Mouse (Mus musculus) right cerebral cortex, adult 18-20 months (tissue): ENCODE results near the gene Rhebl1.
A peak's percentile ranks its signal among the peaks of the same experiment; 100 is the strongest.

Experiments used
- DNase-seq: peaks from one replicate; pipeline ENCODE4 v3.0.0; 2022; ENCODE audit warnings: mixed read lengths

Rhebl1 gene

DNA sequence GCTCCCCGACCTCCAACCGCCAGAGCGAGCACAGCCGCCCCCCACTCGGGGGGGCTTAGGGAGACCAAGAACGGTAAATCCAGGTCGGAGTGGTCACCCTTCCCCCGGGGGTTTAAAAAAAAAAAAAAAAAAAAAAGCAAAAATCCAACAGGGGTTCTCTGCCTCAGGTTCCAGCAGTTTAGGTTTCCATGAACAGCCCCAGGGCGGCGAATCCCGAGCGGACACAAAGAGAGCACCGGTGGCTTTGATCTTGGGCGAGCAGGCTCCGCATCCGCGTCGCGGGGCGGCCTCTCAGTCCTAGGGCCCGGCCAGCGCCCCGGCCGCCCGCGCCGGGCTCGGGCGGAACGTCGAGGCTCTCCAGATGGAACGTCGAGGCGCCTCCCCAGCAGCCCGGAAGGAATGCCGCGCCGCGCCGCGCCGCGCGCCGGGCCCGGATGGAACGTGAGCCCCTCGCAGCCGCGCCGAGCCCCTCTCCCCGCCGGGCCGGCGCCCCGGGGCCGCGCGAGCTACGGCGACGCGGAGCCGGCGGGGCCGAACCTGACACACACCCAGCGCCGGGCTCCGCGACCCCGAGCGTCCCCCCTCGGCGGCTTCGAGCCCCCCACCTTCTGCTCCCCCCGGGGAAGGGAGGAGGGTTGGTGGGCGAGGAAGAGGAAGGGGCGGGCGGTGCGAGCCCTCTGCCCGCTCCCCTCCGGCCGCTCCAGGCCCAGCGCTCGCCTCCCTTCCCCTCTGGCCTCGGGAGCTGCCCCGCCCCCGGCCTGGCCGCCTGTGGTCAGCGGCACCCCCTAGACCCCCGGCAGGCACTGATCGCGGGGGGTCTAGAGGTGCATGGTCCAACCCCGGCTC is 23.0 kb downstream of the Rhebl1 start, which contains the start of gene Kmt2d:
Gene Kmt2d (minus strand): TSS at position 135 of the 846 bp plus-strand sequence.
- no peak for DNase-seq

DNA sequence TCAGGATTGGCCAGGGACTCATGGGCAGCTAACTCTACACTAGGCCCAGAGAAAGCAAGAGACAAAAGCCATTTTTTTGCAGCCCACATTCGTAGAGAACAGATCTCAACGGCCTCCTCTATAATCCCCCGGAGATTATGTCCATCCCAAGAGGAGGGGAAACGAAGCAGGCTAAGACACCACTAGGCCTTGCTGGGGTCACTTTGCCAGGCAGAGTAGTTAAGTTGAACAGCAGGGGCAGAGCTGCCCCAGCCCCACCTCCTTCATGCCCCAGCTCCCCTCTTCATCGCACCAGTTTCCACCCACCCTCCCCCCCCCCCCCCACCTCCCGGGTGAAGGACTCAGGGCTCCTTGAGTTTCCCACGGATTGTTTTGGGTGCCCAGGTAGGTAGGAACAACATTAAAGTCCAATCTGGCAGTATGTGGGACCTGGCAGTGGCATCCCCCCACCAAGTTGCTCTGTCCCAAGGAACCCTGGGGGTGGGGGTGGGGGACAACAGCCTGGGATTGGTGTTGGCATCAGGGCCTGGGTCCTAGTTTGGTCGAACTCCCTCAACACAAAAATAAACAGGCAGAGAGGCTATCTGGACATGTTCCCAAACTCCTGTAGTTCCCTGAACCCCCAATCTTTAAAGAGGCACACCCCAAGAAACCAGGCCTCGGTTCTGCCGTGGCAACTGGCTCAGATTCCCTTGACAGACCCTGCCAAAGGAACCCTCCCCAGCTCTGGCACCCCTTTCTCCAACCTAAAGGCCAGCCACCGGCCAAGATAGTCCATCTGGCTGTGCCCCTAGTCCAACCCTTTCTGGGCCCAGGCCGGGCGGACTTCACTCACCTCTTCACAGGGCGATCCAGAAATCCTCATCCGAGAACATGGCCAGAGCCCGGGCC is 23.9 kb downstream of the Rhebl1 start:
- DNase-seq: no peak

DNA sequence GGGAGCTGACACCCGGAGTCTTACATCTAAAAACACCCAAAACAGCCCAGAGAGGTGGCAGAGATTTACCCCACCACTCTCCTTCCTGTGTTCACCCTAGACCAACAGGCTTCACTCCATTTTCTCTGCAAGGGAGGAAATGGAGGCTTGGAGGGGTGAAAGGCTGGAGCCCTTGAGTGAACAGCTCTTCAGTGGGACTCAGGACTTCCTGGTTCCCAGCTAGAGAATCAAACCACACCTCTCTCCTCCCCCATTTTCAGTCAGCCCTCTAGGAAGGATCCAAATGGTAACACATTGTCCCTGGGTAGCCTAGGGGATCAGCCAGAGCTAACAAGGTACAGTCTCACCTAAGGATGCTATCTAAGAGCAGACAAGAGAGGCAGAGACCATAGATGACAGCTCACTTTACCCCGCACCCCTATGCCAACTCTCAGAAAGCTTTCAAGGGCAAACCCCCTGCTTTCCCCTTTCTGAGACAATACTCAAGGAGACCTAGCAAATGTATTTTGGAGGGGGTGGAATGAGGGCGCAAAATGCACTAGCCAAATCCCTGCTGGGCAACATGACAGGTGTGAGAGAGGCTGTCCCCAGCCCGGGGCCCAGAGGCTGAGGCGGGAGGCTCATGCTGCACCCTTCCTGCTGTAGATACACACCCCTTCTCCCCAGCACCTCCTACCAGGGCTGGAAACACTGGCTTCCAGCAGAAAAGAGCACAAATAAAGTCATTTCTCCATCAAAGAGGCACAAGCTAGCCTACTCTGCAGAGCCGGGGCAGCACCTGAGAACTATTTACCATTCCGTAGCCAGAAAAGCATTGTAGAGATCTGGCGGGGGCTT is 24.8 kb downstream of the Rhebl1 start:
- DNase-seq: no peak

DNA sequence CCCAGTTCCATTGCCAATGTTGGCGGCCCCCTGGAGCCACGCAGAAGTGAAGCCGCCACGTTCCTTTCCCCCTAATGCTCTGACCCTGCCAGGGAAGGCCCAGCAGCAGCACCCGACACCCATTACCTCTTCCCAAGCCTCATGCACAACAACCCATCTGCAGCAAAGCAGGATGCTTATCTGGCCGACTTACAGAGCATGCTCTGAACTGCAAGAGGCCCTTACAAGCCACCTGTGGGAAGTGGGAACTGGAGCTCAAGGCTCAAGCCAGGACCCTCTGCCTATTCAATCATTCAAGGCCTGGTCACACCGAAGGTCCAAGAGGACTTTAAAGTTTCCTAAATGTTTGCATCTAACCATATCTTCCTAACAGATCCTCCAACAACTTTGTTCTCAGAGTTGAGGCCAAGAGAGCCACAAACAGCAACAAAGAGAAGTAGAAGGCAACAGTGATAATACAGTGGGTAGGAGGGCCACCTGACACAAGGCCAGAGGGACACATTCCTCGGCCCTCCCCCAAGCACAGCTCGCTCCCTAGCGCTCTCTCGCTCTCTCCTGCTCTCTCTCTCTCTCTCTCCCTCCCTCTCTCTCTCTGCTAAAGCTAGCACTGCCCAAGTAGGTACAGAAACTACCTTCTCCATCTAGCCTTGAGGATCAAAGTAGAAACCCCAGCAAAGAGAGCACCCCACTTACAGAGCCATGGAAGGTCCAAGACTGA is 25.8 kb downstream of the Rhebl1 start:
- no peak for DNase-seq

DNA sequence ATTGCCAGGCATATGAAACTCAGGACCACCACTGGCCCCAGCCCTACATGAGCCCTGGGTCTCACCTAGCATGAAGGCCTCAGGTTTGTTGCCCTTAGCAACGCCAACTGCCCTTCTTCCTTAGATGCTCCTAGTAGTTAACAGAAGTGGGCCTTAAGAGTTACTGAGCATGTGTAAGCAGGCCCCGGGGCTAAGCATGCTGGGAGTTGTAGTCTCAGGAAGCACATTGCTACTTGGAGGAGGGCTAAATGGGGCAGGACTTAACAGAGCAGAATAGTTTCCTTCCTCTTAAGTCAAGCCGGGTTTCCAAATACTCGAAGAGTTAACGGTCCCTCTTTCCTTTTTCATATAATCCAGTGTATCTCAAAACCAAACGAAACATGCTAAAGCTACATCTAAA is 27.0 kb downstream of the Rhebl1 start:
- DNase-seq: peak; percentile 74

DNA sequence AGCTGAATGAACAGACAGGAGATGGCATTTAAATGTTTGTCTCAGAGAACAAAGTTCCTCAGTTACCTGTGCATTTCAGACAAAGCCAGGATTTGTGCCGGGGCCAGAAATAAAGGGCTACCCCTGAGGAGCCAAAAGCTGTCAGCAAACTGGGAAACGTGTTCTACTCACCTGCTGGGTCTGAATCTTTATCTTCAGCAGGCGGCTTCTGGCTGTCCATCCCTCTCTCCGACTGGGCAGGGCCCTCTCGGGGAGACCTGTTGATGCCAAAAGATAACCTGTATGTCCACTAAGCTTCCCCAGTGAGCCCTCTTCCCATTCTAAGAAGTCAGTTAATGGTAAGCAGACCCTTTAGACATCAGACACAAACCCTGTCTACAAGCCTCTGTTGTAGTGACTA is 27.8 kb downstream of the Rhebl1 start:
- DNase-seq: no peak

DNA sequence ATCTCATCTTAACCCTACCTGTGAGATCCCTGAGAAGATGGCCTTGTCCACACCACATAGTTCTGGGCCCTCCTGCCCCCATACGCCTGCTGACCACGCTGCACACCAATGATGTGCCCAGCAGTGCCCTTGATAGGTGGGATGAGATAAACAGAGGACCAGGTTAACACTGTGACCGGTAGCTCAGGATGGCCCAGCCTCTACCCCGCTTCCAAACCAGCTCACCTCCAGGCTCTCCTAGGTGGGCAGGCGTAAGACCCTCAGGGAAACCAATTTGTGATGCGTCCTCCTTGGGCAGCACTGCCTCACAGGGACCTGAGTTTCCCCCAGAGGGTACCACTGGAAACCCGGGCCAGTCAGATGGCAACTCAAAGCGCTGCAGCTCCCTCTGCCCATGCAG is 28.6 kb downstream of the Rhebl1 start:
- no peak for DNase-seq

DNA sequence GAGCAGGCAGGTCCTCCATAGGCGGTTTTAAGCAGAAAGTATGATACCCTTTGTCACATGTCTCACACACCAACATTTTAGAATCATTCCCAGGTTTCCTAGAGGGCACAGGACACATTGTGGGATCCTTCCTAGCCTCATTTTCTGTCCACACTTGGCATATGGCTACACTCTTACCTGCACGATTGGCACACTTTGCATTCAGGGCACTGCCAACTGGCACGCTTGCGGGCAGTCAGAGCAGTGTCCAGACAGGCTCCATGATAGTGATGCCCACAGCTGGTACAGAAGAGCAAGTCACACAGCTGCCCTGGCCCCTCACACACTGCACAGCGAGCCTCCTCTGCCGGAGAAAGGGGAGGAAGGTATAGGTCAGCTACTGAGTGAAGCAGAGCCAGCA is 29.4 kb downstream of the Rhebl1 start:
- DNase-seq: no peak

DNA sequence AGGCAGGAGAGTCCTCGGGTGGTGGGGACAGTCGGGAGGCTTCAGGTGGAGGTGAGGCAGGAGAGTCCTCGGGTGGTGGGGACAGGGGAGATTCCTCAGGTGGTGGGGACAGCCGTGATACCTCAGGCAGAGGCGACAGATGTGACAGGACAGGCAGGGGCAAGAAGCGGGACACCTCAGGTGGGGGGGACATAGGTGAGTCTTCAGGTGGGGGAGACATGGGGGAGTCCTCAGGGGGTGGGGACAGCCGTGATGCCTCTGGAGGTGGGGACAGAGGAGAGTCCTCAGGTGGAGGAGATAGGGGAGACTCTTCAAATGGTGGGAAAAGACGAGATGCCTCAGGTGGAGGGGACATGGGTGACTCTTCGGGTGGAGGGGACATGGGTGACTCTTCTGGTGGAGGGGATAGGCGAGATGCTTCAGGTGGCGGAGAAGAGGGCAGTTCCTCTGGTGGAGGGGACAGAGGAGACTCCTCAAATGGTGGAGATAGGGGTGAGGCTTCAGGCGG is 30.8 kb downstream of the Rhebl1 start:
- no peak for DNase-seq

DNA sequence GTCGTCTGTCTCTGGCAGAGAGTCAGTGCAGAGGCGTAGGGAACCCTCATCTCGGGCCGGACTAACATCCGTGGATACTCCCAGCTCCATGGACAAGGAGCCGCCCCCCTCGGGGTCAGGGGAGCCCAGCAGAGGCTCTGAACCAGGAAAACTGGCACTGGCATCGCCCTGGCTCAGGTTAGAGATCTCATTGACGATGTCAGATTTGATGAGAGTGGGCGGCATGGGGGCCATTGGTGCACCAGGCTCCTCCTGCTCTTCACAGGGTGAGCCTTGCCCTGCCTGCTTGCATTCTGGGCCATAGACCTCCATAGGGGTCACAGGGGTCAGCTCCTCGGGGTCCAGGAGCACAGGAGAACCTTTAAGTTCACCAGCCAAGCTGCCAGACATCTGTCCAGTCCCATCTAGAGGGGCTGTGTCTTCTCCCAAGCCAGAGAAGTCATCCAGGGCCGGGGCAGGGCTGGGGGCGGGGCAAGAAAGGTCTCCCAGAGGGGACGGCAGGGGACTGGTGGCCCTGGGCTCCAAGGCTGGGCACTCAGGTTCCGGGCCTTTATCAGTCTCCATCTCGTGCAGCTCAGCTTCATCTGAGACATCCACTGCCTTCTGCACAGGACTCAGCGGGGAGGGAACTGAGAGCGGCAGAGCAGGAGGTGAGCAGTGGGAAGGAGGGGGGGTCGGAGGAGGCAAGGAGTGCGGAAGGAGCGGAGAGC is 32.5 kb downstream of the Rhebl1 start:
- DNase-seq: no peak

DNA sequence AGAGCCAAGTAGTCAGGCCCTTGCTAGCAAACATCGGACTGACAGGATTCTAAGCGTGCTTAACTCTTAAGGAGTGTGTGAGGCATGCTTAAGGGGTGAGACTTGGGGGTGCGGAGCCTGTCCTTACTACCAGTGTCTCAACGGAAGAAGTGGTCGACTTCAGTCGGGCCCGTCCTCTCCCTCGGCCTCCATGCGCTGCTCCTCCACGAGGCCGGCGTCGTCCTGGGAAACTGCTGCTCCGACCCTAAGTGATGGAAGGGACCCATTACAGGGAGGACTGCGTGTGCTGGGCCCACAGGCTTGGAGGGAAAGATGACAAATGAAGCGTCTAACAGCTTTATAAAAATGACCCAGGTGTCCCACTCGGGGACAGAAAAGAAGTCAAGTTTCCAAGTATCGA is 33.4 kb downstream of the Rhebl1 start:
- no peak for DNase-seq

DNA sequence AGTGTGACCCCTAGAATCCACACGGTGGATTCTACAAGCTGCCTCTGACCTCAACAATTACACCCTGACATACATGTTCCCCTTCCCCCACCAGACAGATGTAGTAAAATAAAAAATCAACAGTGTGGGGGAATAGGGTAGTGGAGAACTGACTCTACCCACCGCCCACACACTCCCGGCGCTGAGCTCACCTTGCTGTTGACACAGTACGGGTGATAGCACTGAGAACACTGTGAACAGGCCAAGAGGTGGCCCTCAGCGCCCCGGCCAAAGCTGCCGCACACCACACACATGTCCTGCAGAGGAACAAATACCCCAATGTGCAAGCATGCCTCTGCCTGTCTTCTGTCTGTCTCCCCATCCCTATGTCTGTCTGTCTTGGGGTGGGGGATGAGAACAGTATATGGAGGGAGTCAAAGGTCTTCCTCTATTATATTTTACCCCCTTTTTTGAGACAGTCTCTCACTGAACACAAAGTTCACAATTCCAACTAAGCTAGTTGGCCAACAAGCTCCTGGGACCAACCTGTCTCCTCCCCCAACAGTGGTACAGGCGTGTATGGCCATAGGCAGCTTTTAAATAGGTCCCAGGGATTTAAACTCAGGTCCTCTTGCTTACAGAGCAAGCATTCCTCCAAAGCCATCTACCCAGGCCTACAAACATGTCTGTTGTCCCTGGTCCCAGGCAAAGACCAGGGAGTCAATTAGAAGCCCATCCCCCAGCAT is 34.9 kb downstream of the Rhebl1 start:
- no peak for DNase-seq

DNA sequence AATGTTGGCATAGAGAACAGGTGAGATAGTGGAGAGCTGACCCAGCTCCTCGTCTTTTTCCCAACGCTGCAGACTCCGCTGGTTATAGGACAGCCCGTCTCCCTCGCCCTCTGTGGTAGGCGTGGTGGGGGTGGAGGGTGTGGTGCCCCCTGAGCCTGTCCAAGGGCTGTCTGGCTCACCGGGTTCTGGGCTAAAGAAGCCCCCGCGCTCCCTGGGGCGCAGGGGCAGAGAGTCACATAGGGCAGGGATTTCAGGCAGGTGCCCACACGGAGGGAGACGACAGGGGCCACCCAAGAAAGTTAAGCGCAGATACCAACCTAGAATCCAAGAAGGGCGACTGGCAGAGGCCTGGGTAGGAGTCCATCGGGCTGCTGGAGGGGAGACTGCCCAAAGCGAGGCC is 40.1 kb downstream of the Rhebl1 start:
- no peak for DNase-seq

DNA sequence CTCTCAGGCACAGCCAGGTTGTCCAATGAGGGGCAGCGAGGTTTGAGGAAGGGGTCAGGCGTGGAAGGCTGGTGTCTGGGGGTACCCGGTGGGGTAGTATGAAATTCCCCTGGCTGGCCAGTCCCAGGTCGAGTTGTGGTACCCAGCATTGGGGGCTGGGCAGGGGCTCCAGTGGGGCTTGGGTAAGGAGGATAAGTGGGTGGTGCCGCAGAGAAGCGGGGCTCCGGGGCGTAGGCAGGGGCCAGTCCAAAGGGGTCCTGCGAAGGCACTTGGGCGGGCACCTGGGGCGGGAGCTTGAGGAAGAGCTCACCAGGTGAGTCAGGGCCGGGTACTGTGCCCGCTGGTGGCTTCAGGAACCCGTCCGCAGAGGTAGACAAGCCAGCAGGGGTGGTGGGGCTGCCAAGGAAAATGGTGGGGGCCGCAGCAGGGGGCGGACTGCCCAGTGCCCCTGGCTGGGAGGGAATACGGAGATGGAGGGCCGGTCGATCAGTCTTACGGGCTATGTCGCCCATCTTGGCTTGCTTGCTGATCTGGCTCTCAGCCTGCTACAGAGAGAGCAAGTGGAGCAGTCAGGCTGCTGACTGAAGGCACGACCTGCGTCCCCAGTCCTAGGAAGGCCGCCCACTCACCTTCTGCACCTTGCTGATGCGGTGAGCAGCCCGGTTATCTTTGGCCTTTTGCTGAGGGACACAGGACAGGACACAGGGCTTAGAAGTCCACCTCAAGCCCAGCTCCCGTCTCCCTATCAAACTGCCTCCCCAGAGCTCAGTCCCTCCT is 41.0 kb downstream of the Rhebl1 start:
- DNase-seq: no peak

DNA sequence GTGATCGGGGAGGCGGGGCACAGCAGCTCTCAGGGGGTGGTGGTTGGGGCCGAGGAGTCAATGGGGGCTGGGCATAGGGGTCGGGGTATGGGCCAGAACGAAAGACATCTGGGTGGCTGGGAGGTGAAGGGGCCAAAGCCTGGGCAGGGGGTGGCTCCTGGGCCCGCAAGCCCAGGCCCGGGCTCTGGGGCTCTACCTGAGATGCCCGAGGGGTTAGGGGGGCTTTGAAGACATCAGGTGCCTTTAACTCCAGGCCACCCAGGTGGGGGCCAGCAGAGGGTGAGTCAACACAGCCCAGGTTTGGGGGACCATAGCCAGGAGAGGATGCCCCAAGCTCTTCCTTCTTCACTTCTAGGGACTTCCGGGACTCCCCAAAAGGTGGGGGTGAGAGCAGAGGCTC is 41.6 kb downstream of the Rhebl1 start:
- DNase-seq: no peak

DNA sequence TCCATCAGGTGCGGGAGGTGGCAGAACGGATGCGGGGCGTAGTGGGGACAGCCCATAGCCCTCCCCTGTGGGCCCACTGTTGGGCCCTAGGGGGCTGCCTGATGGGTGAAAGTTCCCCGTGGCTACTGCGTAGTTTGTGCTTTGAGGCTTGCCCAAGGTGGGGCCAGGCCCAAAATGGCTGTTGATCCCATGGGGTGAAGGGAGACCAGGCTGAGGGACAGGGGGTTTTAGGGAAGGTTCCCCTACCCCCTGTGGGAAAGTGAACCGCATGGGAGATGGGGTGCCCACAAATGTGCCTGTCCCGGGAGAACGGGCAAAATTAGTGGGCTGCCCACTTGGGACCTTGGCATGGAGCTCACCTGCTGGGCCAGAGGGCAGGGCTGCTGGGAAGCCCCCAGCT is 42.3 kb downstream of the Rhebl1 start:
- DNase-seq: no peak

DNA sequence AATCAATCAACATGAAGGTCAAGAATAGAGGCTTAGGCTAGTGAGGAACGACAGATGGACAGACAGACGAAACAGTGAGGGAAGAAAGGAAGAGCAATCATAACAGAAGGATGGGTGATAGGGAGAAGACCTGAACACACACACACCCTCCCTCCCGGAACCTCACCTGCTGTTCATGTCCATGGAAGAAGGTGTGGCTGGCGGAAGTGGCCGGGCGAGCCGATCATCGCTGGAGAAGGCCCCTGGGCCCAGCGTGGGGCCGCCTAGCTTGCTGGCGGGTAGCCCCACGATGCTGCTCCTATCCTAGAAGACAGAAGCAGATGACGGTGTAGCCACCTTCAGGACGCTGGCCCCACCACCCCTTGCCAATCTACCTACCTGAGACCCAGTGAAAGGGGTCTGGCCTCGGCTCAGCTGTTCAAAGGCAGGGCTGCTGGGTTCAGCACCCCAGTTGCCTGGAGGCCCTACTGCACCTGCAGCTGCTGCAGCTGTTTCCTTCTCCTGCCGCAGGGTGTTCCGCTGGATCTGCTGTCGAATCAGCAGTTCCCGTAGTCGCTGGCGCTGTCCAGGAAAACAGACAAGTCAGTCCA is 43.0 kb downstream of the Rhebl1 start:
- DNase-seq: no peak

DNA sequence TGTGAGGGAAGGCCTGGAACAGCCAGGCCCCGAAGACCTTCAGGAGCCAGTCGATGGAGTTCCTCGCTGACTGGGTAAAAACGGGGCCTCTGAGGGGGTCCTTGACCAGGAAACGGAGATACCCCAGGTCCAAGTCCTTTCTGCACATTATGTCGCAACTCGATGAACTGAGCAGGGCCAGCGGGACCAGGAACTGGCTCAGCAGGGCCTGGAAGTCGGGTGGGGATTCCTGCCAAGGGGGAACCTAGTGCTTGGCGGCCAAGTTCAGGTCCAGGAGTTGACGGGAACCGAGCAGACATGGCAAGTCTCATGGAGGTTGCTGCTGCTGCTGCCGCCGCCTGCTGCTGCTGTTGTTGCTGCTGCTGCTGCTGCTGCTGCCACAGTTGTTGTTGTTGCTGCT is 43.7 kb downstream of the Rhebl1 start:
- no peak for DNase-seq

DNA sequence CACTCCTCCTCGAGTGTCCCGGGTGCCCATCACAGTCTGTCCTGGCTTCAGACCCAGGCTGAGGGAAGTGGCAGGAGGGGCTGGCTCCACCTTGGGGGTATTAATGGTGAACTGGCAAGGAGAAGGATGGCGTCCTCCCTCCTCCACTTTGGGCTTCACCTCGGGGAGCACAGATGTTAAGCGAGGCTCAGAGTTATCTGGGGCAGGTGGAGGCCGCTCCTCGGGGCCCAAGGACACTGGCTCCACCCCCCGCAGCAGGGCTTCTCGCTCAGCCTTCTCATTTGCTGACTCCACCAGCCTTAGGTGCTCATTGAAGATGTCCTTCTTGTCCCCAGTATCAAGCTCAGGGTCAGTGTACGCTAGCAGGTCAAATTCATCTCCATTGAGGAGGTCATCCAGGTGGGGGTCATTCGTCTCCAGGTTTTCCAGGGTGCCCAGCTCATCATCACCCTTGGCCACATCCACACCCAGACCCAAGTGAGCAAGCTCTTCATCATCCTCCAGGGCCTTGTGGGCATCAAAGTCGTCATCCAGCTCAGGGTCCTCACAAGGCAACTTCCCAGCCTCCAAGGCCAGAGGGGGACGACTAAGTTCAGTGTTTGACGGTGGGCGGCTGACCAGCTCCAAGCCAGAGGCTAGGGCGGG is 44.3 kb downstream of the Rhebl1 start:
- DNase-seq: no peak
